ENCODE assay signal across 27 mouse cellular contexts in genomic region chr4:7157883-7158282, GRCm38 (mm10).
DNase-seq lines count a peak whose midpoint lies in the region; ATAC-seq lines count a peak whose summit lies in the region.
"Had no signal": no experiment of that assay in that cellular context is flagged by ENCODE, and none has a peak within 500 bp of the region (broad histone marks: within the 10 kb centered on the region; RNA-seq: fewer than 3 reads in every experiment).

No protein-coding gene starts in this region.

- no peaks in the 10 kb centered on the region for H3K36me3 ChIP-seq in lung, embryonic 16.5 days (ENCODE audit: control insufficient read depth, insufficient read depth, low read length)
- no peaks in the 10 kb centered on the region for H3K36me3 ChIP-seq in midbrain, embryonic 11.5 days (ENCODE audit: control insufficient read depth, insufficient read depth, low read length)
- H3K36me3 ChIP-seq in midbrain, embryonic 13.5 days = no peaks in the 10 kb centered on the region
- no peaks in the 10 kb centered on the region for H3K36me3 ChIP-seq in stomach, embryonic 16.5 days (ENCODE audit: control insufficient read depth, insufficient read depth, low read length)
- H3K36me3 ChIP-seq in hindbrain, embryonic 16.5 days (ENCODE audit: control insufficient read depth, insufficient read depth, low read length) = no peaks in the 10 kb centered on the region
- H3K36me3 ChIP-seq: embryonic facial prominence, embryonic 10.5 days; embryonic facial prominence, embryonic 13.5 days; forebrain, embryonic 12.5 days; forebrain, embryonic 15.5 days; heart, embryonic 12.5 days; heart, embryonic 15.5 days; hindbrain, embryonic 10.5 days; hindbrain, embryonic 13.5 days had no signal

- H3K4me1 ChIP-seq in lung, embryonic 16.5 days (replicated peaks; ENCODE audit: control insufficient read depth, insufficient read depth, low read length) = no peaks in the 10 kb centered on the region
- H3K4me1 ChIP-seq in midbrain, embryonic 11.5 days (ENCODE audit: control insufficient read depth, insufficient read depth, low read length) = no peaks in the 10 kb centered on the region
- no peaks in the 10 kb centered on the region for H3K4me1 ChIP-seq in midbrain, embryonic 13.5 days (replicated peaks)
- H3K4me1 ChIP-seq in stomach, embryonic 16.5 days (ENCODE audit: control insufficient read depth, insufficient read depth, low read length) = no peaks in the 10 kb centered on the region
- no peaks in the 10 kb centered on the region for H3K4me1 ChIP-seq in hindbrain, embryonic 16.5 days (ENCODE audit: control insufficient read depth, insufficient read depth, low read depth, low read length)
- H3K4me1 ChIP-seq: embryonic facial prominence, embryonic 10.5 days; embryonic facial prominence, embryonic 13.5 days; forebrain, embryonic 12.5 days; forebrain, embryonic 15.5 days; heart, embryonic 12.5 days; heart, embryonic 15.5 days; hindbrain, embryonic 10.5 days; hindbrain, embryonic 13.5 days had no signal

- peak; percentile 72 for ATAC-seq in lung, embryonic 16.5 days (ENCODE audit: low read depth)
- ATAC-seq in midbrain, embryonic 11.5 days (ENCODE audit: low FRiP score) = no peak
- ATAC-seq in midbrain, embryonic 13.5 days = no peak
- peak; percentile 47; the same call in 1 of the 2 replicates for ATAC-seq in stomach, embryonic 16.5 days (ENCODE audit: insufficient read depth, low FRiP score)
- no peak for ATAC-seq in hindbrain, embryonic 16.5 days
- ATAC-seq: CD4-positive, CD25-positive, alpha-beta regulatory T cell, adult 4 months; forebrain, embryonic 15.5 days had no signal

- H3K4me3 ChIP-seq in lung, embryonic 16.5 days (ENCODE audit: low read length) = no peak overlapping the region
- H3K4me3 ChIP-seq in midbrain, embryonic 11.5 days (ENCODE audit: low read depth, low read length) = no peak overlapping the region
- H3K4me3 ChIP-seq in midbrain, embryonic 13.5 days (replicated peaks) = no peak overlapping the region
- H3K4me3 ChIP-seq in stomach, embryonic 16.5 days (replicated peaks; ENCODE audit: low read length) = no peak overlapping the region
- H3K4me3 ChIP-seq in hindbrain, embryonic 16.5 days (ENCODE audit: low read length) = no peak overlapping the region
- H3K4me3 ChIP-seq: embryonic facial prominence, embryonic 10.5 days; embryonic facial prominence, embryonic 13.5 days; erythroblast, embryonic 14.5 days; forebrain, embryonic 12.5 days; forebrain, embryonic 15.5 days; heart, embryonic 12.5 days; heart, embryonic 15.5 days; hindbrain, embryonic 10.5 days; hindbrain, embryonic 13.5 days had no signal

- H3K27ac ChIP-seq in lung, embryonic 16.5 days (ENCODE audit: low read length) = no peak overlapping the region
- H3K27ac ChIP-seq in midbrain, embryonic 11.5 days (ENCODE audit: low read depth, low read length) = no peak overlapping the region
- H3K27ac ChIP-seq in midbrain, embryonic 13.5 days = no peak overlapping the region
- H3K27ac ChIP-seq in stomach, embryonic 16.5 days (ENCODE audit: low read length) = no peak overlapping the region
- H3K27ac ChIP-seq in hindbrain, embryonic 16.5 days (ENCODE audit: low read depth, low read length) = no peak overlapping the region
- H3K27ac ChIP-seq: embryonic facial prominence, embryonic 10.5 days; embryonic facial prominence, embryonic 13.5 days; forebrain, embryonic 12.5 days; forebrain, embryonic 15.5 days; heart, embryonic 15.5 days; hindbrain, embryonic 10.5 days; hindbrain, embryonic 13.5 days had no signal

- H3K9ac ChIP-seq in lung, embryonic 16.5 days (ENCODE audit: low read length) = no peak overlapping the region
- H3K9ac ChIP-seq in midbrain, embryonic 11.5 days (ENCODE audit: low read length) = no peak overlapping the region
- H3K9ac ChIP-seq in midbrain, embryonic 13.5 days (replicated peaks) = no peak overlapping the region
- no peak overlapping the region for H3K9ac ChIP-seq in stomach, embryonic 16.5 days (ENCODE audit: low read length)
- no peak overlapping the region for H3K9ac ChIP-seq in hindbrain, embryonic 16.5 days (ENCODE audit: low read depth, low read length)
- H3K9ac ChIP-seq: embryonic facial prominence, embryonic 13.5 days; forebrain, embryonic 12.5 days; forebrain, embryonic 15.5 days; heart, embryonic 12.5 days; heart, embryonic 15.5 days; hindbrain, embryonic 13.5 days had no signal

- DNase-seq in lung, postnatal 4 days = no peak
- peak; percentile 17 for DNase-seq in midbrain, embryonic 11.5 days (ENCODE audit: low spot score, missing footprints)
- DNase-seq: adrenal gland, adult 2 months; adrenal gland, postnatal 14 days; cerebellum, adult 11 months; cerebellum, adult 2 months; cerebellum, adult 9-11 months; cerebellum, postnatal 25 days; embryo, embryonic 11 days; gastrocnemius, postnatal 25 days; heart, adult 18-20 months; heart, postnatal 10 days; heart, postnatal 36 days had no signal

- no peak overlapping the region for H3K4me2 ChIP-seq in lung, embryonic 16.5 days (ENCODE audit: low read depth, low read length)
- no peak overlapping the region for H3K4me2 ChIP-seq in midbrain, embryonic 11.5 days
- H3K4me2 ChIP-seq in midbrain, embryonic 13.5 days (replicated peaks) = no peak overlapping the region
- no peak overlapping the region for H3K4me2 ChIP-seq in stomach, embryonic 16.5 days (ENCODE audit: low read depth, low read length)
- H3K4me2 ChIP-seq in hindbrain, embryonic 16.5 days (ENCODE audit: low read length) = no peak overlapping the region
- H3K4me2 ChIP-seq: embryonic facial prominence, embryonic 13.5 days; forebrain, embryonic 12.5 days; forebrain, embryonic 15.5 days; heart, embryonic 12.5 days; heart, embryonic 15.5 days; hindbrain, embryonic 13.5 days had no signal

- H3K9me3 ChIP-seq in lung, embryonic 16.5 days (ENCODE audit: control insufficient read depth, low read length) = no peaks in the 10 kb centered on the region
- H3K9me3 ChIP-seq in midbrain, embryonic 11.5 days (ENCODE audit: control insufficient read depth, low read length) = no peaks in the 10 kb centered on the region
- no peaks in the 10 kb centered on the region for H3K9me3 ChIP-seq in midbrain, embryonic 13.5 days
- no peaks in the 10 kb centered on the region for H3K9me3 ChIP-seq in stomach, embryonic 16.5 days (replicated peaks; ENCODE audit: control insufficient read depth, low read length)
- no peaks in the 10 kb centered on the region for H3K9me3 ChIP-seq in hindbrain, embryonic 16.5 days (ENCODE audit: control insufficient read depth, low read length)
- H3K9me3 ChIP-seq: embryonic facial prominence, embryonic 10.5 days; embryonic facial prominence, embryonic 13.5 days; forebrain, embryonic 12.5 days; forebrain, embryonic 15.5 days; heart, embryonic 12.5 days; heart, embryonic 15.5 days; hindbrain, embryonic 10.5 days; hindbrain, embryonic 13.5 days had no signal

- 57% methylated on average over 3 of the region's 3 CpGs for WGBS in lung, embryonic 16.5 days
- whole genome bisulfite sequencing in midbrain, embryonic 11.5 days = 72% methylated on average over 3 of the region's 3 CpGs
- WGBS in midbrain, embryonic 13.5 days = 76% methylated on average over 3 of the region's 3 CpGs
- 62% methylated on average over 3 of the region's 3 CpGs for WGBS in stomach, embryonic 16.5 days
- WGBS in hindbrain, embryonic 16.5 days = 88% methylated on average over 3 of the region's 3 CpGs

- H3K27me3 ChIP-seq in lung, embryonic 16.5 days (ENCODE audit: control insufficient read depth, insufficient read depth, low read depth, low read length) = no peaks in the 10 kb centered on the region
- no peaks in the 10 kb centered on the region for H3K27me3 ChIP-seq in midbrain, embryonic 11.5 days (ENCODE audit: control insufficient read depth, insufficient read depth, low read length)
- no peaks in the 10 kb centered on the region for H3K27me3 ChIP-seq in midbrain, embryonic 13.5 days
- H3K27me3 ChIP-seq in stomach, embryonic 16.5 days (ENCODE audit: control insufficient read depth, insufficient read depth, low read length) = no peaks in the 10 kb centered on the region
- no peaks in the 10 kb centered on the region for H3K27me3 ChIP-seq in hindbrain, embryonic 16.5 days (replicated peaks; ENCODE audit: control insufficient read depth, insufficient read depth, low read length)
- H3K27me3 ChIP-seq: embryonic facial prominence, embryonic 13.5 days; forebrain, embryonic 12.5 days; forebrain, embryonic 15.5 days; heart, embryonic 12.5 days; heart, embryonic 15.5 days; hindbrain, embryonic 13.5 days had no signal

Comparison
In these comparisons a context has a peak if more than half of its experiments do, and no peak if none do; other contexts are left out.
1. ATAC-seq: peak in lung, embryonic 16.5 days (single experiment) and stomach, embryonic 16.5 days (single experiment); none in midbrain, embryonic 11.5 days (single experiment), midbrain, embryonic 13.5 days (single experiment) and hindbrain, embryonic 16.5 days (single experiment).